ENCODE assay signal across 24 mouse cellular contexts in genomic region chr4:145022815-145023214, GRCm38 (mm10).
DNase-seq lines count a peak whose midpoint lies in the region; ATAC-seq and TF ChIP-seq lines count a peak whose summit lies in the region.
"Had no signal": no experiment of that assay in that cellular context is flagged by ENCODE, and none has a peak within 500 bp of the region (broad histone marks: within the 10 kb centered on the region; RNA-seq: fewer than 3 reads in every experiment).

No protein-coding gene starts in this region.

- no peak overlapping the region for H3K4me3 ChIP-seq in intestine, embryonic 15.5 days (replicated peaks)
- no peak overlapping the region for H3K4me3 ChIP-seq in intestine, postnatal 0 days (ENCODE audit: low read depth, low read length)
- no peak overlapping the region for H3K4me3 ChIP-seq in kidney, postnatal 0 days (replicated peaks; ENCODE audit: low read depth, low read length)
- no peak overlapping the region for H3K4me3 ChIP-seq in thymus, adult 2 months (ENCODE audit: control insufficient read depth, insufficient read depth, low read length)
- H3K4me3 ChIP-seq: forebrain, embryonic 13.5 days; heart, embryonic 12.5 days; limb, embryonic 10.5 days; limb, embryonic 15.5 days had no signal

- H3K27ac ChIP-seq in intestine, embryonic 15.5 days, result peak overlapping the region; percentile 28; the same call in 1 of the 2 replicates
- no peak overlapping the region for H3K27ac ChIP-seq in intestine, postnatal 0 days (ENCODE audit: low read depth, low read length)
- H3K27ac ChIP-seq in kidney, postnatal 0 days, result peak overlapping the region; percentile 82
- peak overlapping the region; percentile 98 for H3K27ac ChIP-seq in thymus, adult 2 months (ENCODE audit: control insufficient read depth, insufficient read depth, low read length)
- H3K27ac ChIP-seq: forebrain, embryonic 13.5 days; hindbrain, embryonic 14.5 days; limb, embryonic 10.5 days; liver, embryonic 14.5 days had no signal

- no peak overlapping the region for H3K4me2 ChIP-seq in intestine, embryonic 15.5 days (replicated peaks)
- H3K4me2 ChIP-seq in intestine, postnatal 0 days (replicated peaks; ENCODE audit: low read depth), result no peak overlapping the region
- H3K4me2 ChIP-seq in kidney, postnatal 0 days (ENCODE audit: low read length), result no peak overlapping the region
- H3K4me2 ChIP-seq: forebrain, embryonic 13.5 days; heart, embryonic 12.5 days; hindbrain, embryonic 14.5 days; limb, embryonic 15.5 days; midbrain, embryonic 11.5 days had no signal

- TF ChIP-seq POLR2A in thymus, adult 2 months (IDR thresholded peaks at IDR 0.05; ENCODE audit: control insufficient read depth, extremely low read depth, insufficient read depth, low read length, poor library complexity), result peak; percentile 64

- ATAC-seq in intestine, embryonic 15.5 days, result no peak
- ATAC-seq in intestine, postnatal 0 days, result no peak
- no peak for ATAC-seq in kidney, postnatal 0 days (replicated peaks; ENCODE audit: low FRiP score, low read depth)
- ATAC-seq: forebrain, embryonic 13.5 days; midbrain, embryonic 16.5 days had no signal

- DNase-seq in kidney, postnatal 0 days (ENCODE audit: low spot score), result no peak
- no peak for DNase-seq in kidney, postnatal 36 days
- DNase-seq in thymus, adult 2 months, result peak; percentile 65
- DNase-seq in thymus, postnatal 36 days, result peak; percentile 64 to 79
- DNase-seq in embryo, embryonic 10.5 days (ENCODE audit: low spot score), result no peak
- DNase-seq in right cerebral cortex, postnatal 4 days, result no peak
- DNase-seq: adrenal gland, postnatal 10 days; cerebellum, adult 8-10 months; cerebellum, postnatal 25 days; gastrocnemius, postnatal 25 days; heart, adult 18-20 months; layer of hippocampus, postnatal 36 days; lung, adult 2 months had no signal

- no peaks in the 10 kb centered on the region for H3K36me3 ChIP-seq in intestine, embryonic 15.5 days
- H3K36me3 ChIP-seq in intestine, postnatal 0 days (ENCODE audit: control insufficient read depth, insufficient read depth), result peaks cover 23% of the 10 kb centered on the region; the same call in 1 of the 2 replicates
- H3K36me3 ChIP-seq in kidney, postnatal 0 days (ENCODE audit: insufficient read depth, low read length), result peaks cover 5% of the 10 kb centered on the region; the same call in 1 of the 2 replicates
- no peaks in the 10 kb centered on the region for H3K36me3 ChIP-seq in thymus, adult 2 months (ENCODE audit: control insufficient read depth, insufficient read depth, low read length)

- peaks cover 45% of the 10 kb centered on the region for H3K4me1 ChIP-seq in intestine, embryonic 15.5 days (replicated peaks)
- H3K4me1 ChIP-seq in intestine, postnatal 0 days (replicated peaks; ENCODE audit: control insufficient read depth, insufficient read depth, low read length), result peaks cover 16% of the 10 kb centered on the region
- H3K4me1 ChIP-seq in kidney, postnatal 0 days (replicated peaks; ENCODE audit: insufficient read depth, low read length), result peaks cover 38% of the 10 kb centered on the region
- H3K4me1 ChIP-seq in thymus, adult 2 months (replicated peaks; ENCODE audit: control insufficient read depth, insufficient read depth, low read length), result peaks cover 64% of the 10 kb centered on the region

- TF ChIP-seq CTCF in intestine, postnatal 0 days (IDR thresholded peaks at IDR 0.05; ENCODE audit: low read depth), result no peak
- TF ChIP-seq CTCF in kidney, postnatal 0 days (IDR thresholded peaks at IDR 0.05; ENCODE audit: low read depth), result no peak
- no peak for TF ChIP-seq CTCF in thymus, adult 2 months (IDR thresholded peaks at IDR 0.05; ENCODE audit: borderline replicate concordance, control insufficient read depth, extremely low read depth, insufficient read depth, low read length, poor library complexity)

- 83% methylated on average over 5 of the region's 5 CpGs for WGBS in intestine, embryonic 15.5 days
- WGBS in intestine, postnatal 0 days, result 82% methylated on average over 5 of the region's 5 CpGs
- WGBS in kidney, postnatal 0 days, result 84% methylated on average over 5 of the region's 5 CpGs
- WGBS in thymus, adult 2 months, result 10% methylated on average over 5 of the region's 5 CpGs

- H3K9ac ChIP-seq in intestine, embryonic 15.5 days, result no peak overlapping the region
- no peak overlapping the region for H3K9ac ChIP-seq in intestine, postnatal 0 days (ENCODE audit: low read depth, low read length)
- no peak overlapping the region for H3K9ac ChIP-seq in kidney, postnatal 0 days (ENCODE audit: low read depth, low read length)
- H3K9ac ChIP-seq: forebrain, embryonic 13.5 days; heart, embryonic 12.5 days; hindbrain, embryonic 14.5 days; limb, embryonic 15.5 days; liver, embryonic 14.5 days had no signal

- H3K9me3 ChIP-seq in intestine, embryonic 15.5 days, result no peaks in the 10 kb centered on the region
- H3K9me3 ChIP-seq in intestine, postnatal 0 days (ENCODE audit: control insufficient read depth), result no peaks in the 10 kb centered on the region
- H3K9me3 ChIP-seq in kidney, postnatal 0 days (replicated peaks; ENCODE audit: low read length), result no peaks in the 10 kb centered on the region
- H3K9me3 ChIP-seq: forebrain, embryonic 13.5 days; heart, embryonic 12.5 days; limb, embryonic 10.5 days; limb, embryonic 15.5 days had no signal

- H3K27me3 ChIP-seq in intestine, embryonic 15.5 days (replicated peaks), result no peaks in the 10 kb centered on the region
- no peaks in the 10 kb centered on the region for H3K27me3 ChIP-seq in intestine, postnatal 0 days (replicated peaks; ENCODE audit: control insufficient read depth, insufficient read depth, low read length)
- no peaks in the 10 kb centered on the region for H3K27me3 ChIP-seq in kidney, postnatal 0 days (ENCODE audit: insufficient read depth, low read length)
- H3K27me3 ChIP-seq in thymus, adult 2 months (ENCODE audit: control insufficient read depth, insufficient read depth, low read length), result no peaks in the 10 kb centered on the region
- H3K27me3 ChIP-seq: forebrain, embryonic 13.5 days; heart, embryonic 12.5 days; limb, embryonic 15.5 days; Patski had no signal

Comparison
In these comparisons a context has a peak if more than half of its experiments do, and no peak if none do; other contexts are left out.
1. DNase-seq: peak in thymus, adult 2 months (single experiment) and thymus, postnatal 36 days (2 of 2); none in kidney, postnatal 0 days (single experiment), kidney, postnatal 36 days (0 of 2), embryo, embryonic 10.5 days (single experiment) and right cerebral cortex, postnatal 4 days (single experiment).